Mouse (Mus musculus) heart, embryonic 16.5 days (tissue): ENCODE results near the gene Rag1. TPM values are rescaled to one million over a fixed set of nuclear protein-coding genes. Genes with fewer than 3 reads are reported as not detected.

Source experiments
- ATAC-seq: fragments of 200-750 bp; cut with Nextera tagmentation; replicated peaks from 2 replicates; pipeline ENCODE4 v1.8.0; 2017; ENCODE audit warnings: moderate number of reproducible peaks; ENCODE audit not compliant: insufficient read depth, low FRiP score; ENCODE audit errors: extremely low read depth
- H3K27ac ChIP-seq: fragments of 300-500 bp; sonication (generic); 2 replicates; pipeline ENCODE4 v1.5.1; 2014; ENCODE audit warnings: mild to moderate bottlenecking, low read length, control low read depth, moderate library complexity
- H3K27me3 ChIP-seq: fragments of 300-500 bp; sonication (generic); 2 replicates; pipeline ENCODE4 v1.6.1; 2014; ENCODE audit warnings: low read length, mixed read lengths; ENCODE audit not compliant: control insufficient read depth, insufficient read depth
- H3K36me3 ChIP-seq: fragments of 300-500 bp; sonication (generic); 2 replicates; pipeline ENCODE4 v1.6.1; 2014; ENCODE audit not compliant: control insufficient read depth, insufficient read depth
- H3K4me1 ChIP-seq: fragments of 300-500 bp; sonication (generic); 2 replicates; pipeline ENCODE4 v1.6.1; 2014; ENCODE audit warnings: low read length, mixed read lengths; ENCODE audit not compliant: control insufficient read depth, insufficient read depth
- H3K4me2 ChIP-seq: fragments of 300-500 bp; sonication (generic); 2 replicates; pipeline ENCODE4 v1.6.1; 2014; ENCODE audit warnings: low read depth, mild to moderate bottlenecking, control low read depth, low read length
- H3K4me3 ChIP-seq: fragments of 300-500 bp; sonication (generic); 2 replicates; pipeline ENCODE4 v1.5.1; 2014; ENCODE audit warnings: mild to moderate bottlenecking, control low read depth, low read length
- H3K9ac ChIP-seq: fragments of 300-500 bp; sonication (generic); 2 replicates; pipeline ENCODE4 v1.6.1; 2014; ENCODE audit warnings: low read length, control low read depth
- H3K9me3 ChIP-seq: fragments of 300-500 bp; sonication (generic); replicated peaks from 2 replicates; pipeline ENCODE4 v1.6.1; 2016; ENCODE audit warnings: low read length; ENCODE audit not compliant: control insufficient read depth
- WGBS: fragments of 180-500 bp; shearing (Covaris S2); extraction: QIAGEN DNeasy Blood & Tissue Kit; methylation state at CpG from one replicate; pipeline ENCODE4 v1.1.7; 2014; 5-methylcytosine and 5-hydroxymethylcytosine counted together
- polyA plus RNA-seq: library from polyadenylated mRNA; unstranded; fragments of >200 nt; fragmentation: Nextera tagmentation; extraction: Ambion mirVana; gene quantifications from 2 replicates; pipeline ENCODE4 v1.2.1, GENCODE M21; 2015

Gene Rag1
- polyA plus RNA-seq, 1 experiment from 2014 or later = 15.8 TPM

DNA sequence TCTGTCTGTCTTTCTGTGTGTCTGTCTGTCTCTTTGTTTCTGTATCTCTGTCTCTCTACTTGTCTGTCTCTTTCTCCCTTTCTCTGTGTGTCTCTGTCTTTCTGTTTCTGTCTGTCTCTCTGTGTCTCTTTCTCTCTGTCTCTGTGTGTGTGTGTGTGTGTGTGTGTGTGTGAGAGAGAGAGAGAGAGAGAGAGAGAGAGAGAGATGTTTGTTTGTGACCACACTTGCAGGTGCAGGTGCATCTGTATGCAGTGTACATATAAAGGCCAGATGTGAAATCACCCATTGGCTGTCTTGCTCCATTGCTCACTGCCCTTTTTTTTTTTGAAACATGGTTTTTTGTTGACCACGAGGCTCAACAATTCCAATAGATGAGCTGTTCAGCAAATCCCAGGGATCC lies 1.1 kb upstream of the Rag1 start:
- no peak overlapping the region for H3K9ac ChIP-seq
- WGBS = 43% methylated on average over 1 of the region's 1 CpGs
- H3K9me3 ChIP-seq = no peaks in the 10 kb centered on the region
- H3K4me2 ChIP-seq = no peak overlapping the region
- H3K36me3 ChIP-seq = no peaks in the 10 kb centered on the region
- no peak overlapping the region for H3K4me3 ChIP-seq
- no peak overlapping the region for H3K27ac ChIP-seq
- ATAC-seq = no peak
- peaks cover 5% of the 10 kb centered on the region; the same call in 1 of the 2 replicates for H3K4me1 ChIP-seq
- no peaks in the 10 kb centered on the region for H3K27me3 ChIP-seq

DNA sequence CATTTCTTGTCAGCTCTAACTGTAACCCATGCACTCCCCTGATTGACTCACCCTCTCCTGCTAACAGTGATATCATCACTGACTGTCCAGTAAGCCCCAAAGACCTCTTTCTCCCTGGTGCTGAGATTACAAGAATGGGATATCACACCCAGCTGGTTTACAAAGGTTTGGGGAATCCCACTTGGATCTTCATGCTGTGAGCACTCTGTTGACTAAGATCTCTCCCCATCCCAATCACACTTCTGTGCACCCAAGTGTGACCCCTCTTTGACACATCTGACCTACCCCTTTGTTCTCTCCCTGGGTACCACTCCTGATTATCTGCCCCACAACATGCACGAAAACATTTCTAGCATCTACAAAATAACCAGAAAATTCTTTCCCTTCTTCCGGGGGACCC lies 940 bp downstream of the Rag1 start:
- no peaks in the 10 kb centered on the region for H3K27me3 ChIP-seq
- no peaks in the 10 kb centered on the region for H3K36me3 ChIP-seq
- peaks cover 5% of the 10 kb centered on the region; the same call in 1 of the 2 replicates for H3K4me1 ChIP-seq
- H3K9ac ChIP-seq = no peak overlapping the region
- no peak overlapping the region for H3K4me2 ChIP-seq
- H3K4me3 ChIP-seq = peak overlapping the region; percentile 39
- H3K9me3 ChIP-seq = no peaks in the 10 kb centered on the region
- 0 out of 2 replicates have a peak, but pooled peaks have one; percentile 26 for ATAC-seq
- WGBS = 73% methylated on average over 2 of the region's 2 CpGs
- H3K27ac ChIP-seq = no peak overlapping the region

DNA sequence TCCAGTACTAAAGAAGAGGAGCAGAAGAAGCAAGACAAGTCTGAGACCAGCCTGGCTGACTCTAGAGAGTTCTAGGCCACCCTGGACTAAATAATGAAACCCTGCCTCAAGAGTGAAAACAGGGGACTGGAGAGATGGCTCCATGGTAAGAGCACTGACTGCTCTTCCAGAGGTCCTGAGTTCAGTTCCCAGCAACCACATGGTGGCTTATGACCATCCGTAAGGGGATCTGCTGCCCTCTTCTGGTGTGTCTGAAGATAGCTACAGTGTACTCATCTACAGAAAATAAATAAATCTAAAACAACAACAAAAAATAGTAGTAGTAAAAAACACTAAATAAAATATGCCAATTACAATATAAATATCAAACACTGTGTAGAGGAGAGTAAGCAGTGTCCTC lies 3.5 kb downstream of the Rag1 start:
- Histone ChIP-seq H3K4me2 (no peak overlapping the region), H3K4me1 (no peaks in the 10 kb centered on the region), H3K27me3 (no peaks in the 10 kb centered on the region), H3K9ac (no peak overlapping the region), H3K36me3 (no peaks in the 10 kb centered on the region), H3K27ac (no peak overlapping the region), H3K4me3 (no peak overlapping the region), H3K9me3 (no peaks in the 10 kb centered on the region)
- no peak for ATAC-seq
- 85% methylated on average over 1 of the region's 1 CpGs for WGBS

DNA sequence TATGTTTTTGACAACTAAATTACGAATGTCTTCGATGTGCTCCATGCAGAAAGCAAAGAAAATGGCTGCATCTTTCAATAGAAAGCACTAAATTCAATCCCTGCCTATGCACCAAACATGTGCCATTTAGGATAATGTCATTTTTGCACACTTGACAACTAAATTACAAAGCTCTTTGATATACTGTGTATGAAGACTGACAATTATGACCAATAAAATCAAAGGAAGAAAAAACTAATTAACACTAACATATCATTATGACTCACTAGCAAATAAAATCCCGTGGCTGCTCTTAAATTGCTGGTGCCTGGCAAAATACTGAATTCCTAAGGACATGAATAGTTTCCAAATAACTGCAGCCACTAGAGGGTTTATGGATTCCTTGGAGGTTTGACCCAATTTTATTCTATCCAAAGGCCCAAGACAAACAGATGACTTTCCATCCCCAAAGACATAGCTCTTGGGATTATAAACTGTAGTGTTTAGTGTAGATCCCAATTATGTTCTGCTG lies 9.4 kb downstream of the Rag1 start:
- H3K4me1 ChIP-seq = no peaks in the 10 kb centered on the region
- no peak for ATAC-seq
- H3K4me2 ChIP-seq = no peak overlapping the region
- H3K36me3 ChIP-seq = no peaks in the 10 kb centered on the region
- no peak overlapping the region for H3K9ac ChIP-seq
- H3K27ac ChIP-seq = no peak overlapping the region
- H3K9me3 ChIP-seq = no peaks in the 10 kb centered on the region
- 74% methylated on average over 3 of the region's 3 CpGs for WGBS
- H3K4me3 ChIP-seq = no peak overlapping the region
- no peaks in the 10 kb centered on the region for H3K27me3 ChIP-seq

DNA sequence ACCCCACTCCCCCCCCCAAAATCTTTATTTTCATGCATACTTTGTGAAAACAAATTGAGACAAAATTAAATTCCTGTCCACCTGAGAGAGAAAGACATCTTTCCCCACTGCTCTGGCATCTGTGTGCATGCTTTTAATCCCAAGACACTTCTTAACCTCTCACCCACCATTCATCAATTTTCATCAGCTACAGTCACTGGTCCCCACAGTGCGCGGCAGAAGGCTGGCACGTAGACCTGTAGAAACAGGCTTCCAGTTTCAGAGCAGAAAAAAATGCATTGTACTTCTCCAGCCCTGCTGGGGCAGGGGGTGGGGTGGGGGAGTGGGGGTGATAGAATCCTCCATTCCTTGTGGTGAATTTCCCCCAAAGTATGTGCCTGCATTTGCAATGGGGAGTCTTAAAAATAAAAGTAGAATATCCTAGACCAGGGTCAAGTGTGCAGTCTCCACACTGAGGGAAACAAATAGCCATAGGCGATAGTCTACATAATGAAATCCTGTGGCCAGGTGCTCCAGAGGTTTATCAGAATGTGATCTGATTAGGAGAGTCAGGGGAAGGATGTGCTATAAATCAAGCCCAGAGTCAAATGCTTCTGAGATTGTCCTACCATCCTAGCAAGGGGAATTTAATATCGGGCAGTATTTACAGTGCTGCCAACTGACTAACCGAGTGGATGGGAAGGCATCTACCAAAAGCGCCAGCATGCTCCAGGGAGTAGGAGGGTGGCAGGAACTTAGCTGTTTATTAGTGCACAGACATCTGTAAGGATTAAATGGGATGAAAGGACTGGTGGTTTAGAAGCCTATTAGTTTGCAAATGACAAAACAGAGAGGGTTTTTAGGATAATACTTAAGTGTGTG lies 10.1 kb downstream of the Rag1 start:
- Histone ChIP-seq H3K4me2 (no peak overlapping the region), H3K4me1 (no peaks in the 10 kb centered on the region), H3K27me3 (no peaks in the 10 kb centered on the region), H3K36me3 (no peaks in the 10 kb centered on the region), H3K9ac (no peak overlapping the region), H3K4me3 (no peak overlapping the region), H3K27ac (no peak overlapping the region), H3K9me3 (no peaks in the 10 kb centered on the region)
- no peak for ATAC-seq
- 68% methylated on average over 7 of the region's 7 CpGs for WGBS

DNA sequence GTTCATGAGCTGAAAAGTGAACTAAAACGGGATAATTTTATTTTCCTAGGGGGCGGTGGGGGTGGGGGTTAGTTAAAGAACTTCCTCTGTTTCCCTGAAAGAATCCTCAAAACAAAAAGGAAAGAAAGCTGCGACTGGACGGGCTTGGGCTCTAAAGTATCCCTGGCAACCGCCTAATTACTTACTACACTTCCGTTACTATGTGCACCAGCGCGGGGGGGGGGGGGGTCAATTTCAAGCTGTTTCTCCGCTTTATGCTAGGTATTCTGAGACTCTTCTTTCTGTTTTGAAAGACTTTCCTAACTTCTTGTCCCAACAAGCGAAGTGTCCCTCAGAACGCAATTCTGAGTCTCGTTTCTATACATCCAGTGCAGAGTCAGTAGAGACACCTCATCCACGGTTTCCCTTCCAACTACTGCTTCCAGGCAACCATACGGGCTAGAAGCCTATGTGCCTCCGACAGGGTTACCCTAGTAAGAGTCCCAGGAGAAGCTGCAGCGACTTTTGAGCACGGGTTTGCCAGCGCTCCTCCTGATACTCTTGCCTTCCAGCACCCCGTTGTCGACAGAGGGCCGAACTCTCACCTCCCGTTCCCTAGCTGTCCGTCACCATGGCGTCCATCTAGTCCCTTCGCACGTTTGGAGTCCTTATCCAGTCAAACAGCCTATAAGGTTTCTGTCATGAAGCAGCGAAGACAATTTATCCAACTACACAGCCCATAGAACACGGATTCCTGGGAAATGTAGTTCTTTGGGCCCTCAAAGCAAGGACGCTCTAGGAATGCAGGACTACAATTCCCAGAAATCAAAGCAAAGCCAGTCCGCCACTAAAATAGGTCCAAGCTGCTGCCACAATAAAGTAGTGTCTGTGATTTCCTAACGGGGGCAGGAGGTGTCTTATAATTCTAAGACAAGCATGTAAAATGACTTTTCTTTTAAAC lies 20.7 kb downstream of the Rag1 start:
- ATAC-seq = peak; percentile 97
- no peaks in the 10 kb centered on the region for H3K27me3 ChIP-seq

DNA sequence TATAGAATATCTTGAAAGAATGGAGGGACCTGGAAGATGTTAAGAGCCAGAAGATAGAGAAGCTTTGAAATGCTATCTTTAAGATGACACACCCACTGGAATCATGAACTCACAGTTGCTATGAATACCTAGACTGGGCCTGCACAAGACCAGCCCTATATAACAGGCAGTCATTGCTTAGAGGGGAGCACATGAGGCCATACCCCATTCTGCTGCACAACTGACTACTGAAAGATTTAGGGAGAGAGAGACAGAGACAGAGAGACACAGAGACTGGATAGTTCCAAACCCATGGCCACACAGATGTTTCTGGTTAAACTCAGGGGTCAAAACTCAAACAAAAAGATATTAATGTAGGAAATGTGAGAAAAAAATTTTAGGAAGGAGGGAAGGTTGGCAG lies 22.1 kb downstream of the Rag1 start:
- H3K4me2 ChIP-seq = no peak overlapping the region
- no peak overlapping the region for H3K27ac ChIP-seq
- no peak overlapping the region for H3K9ac ChIP-seq
- no peaks in the 10 kb centered on the region for H3K27me3 ChIP-seq
- ATAC-seq = no peak
- no peaks in the 10 kb centered on the region for H3K9me3 ChIP-seq
- no peak overlapping the region for H3K4me3 ChIP-seq
- peaks cover 7% of the 10 kb centered on the region for H3K4me1 ChIP-seq
- no peaks in the 10 kb centered on the region for H3K36me3 ChIP-seq

More for the DNA sequence above, 20.7 kb downstream of the Rag1 start:
- 5% methylated on average over 31 of the region's 31 CpGs for WGBS
- Histone ChIP-seq H3K9me3 (no peaks in the 10 kb centered on the region), H3K36me3 (no peaks in the 10 kb centered on the region), H3K4me3 (peak overlapping the region; percentile 76), H3K9ac (peak overlapping the region; percentile 85), H3K27ac (peak overlapping the region; percentile 84), H3K4me2 (peak overlapping the region; percentile 84), H3K4me1 (peaks cover 7% of the 10 kb centered on the region)

DNA sequence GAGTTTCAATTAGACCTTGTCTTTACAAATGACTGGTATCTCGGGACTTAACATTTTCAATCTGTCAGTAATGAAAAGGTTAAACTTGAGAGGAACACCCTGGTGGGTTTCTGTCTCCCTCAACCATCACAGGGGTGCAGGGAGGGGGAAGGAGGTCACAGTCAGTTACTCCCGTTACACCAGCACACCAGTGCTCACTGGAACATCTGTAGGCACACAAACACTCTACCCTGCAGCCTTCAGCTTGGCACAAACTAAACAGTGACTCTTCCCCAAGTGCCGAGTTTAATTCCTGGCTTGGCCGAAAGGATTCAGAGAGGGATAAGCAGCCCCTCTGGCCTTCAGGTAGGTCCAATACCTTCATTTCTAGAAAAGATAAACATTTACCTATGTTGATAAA lies 24.8 kb downstream of the Rag1 start, which contains the start of gene Rag2:
Gene Rag2 (plus strand): TSS at position 193 of the 400 bp plus-strand sequence.
- 0 out of 2 replicates have a peak within 1 kb of the TSS, but pooled peaks have one; percentile 16 for H3K9ac ChIP-seq
- H3K27me3 ChIP-seq = no peaks in the 10 kb centered on the region
- peak within 1 kb of the TSS; percentile 23; the same call in 1 of the 2 replicates for H3K27ac ChIP-seq
- H3K4me2 ChIP-seq = no peak within 1 kb of the TSS
- 63% methylated on average over 4 of the region's 4 CpGs for WGBS
- H3K4me3 ChIP-seq = peak within 1 kb of the TSS; percentile 40
- no peaks in the 10 kb centered on the region for H3K9me3 ChIP-seq
- 0 out of 2 replicates have a peak, but pooled peaks have one; percentile 50 for ATAC-seq
- H3K36me3 ChIP-seq = no peaks in the 10 kb centered on the region
- peaks cover 7% of the 10 kb centered on the region for H3K4me1 ChIP-seq
